Mouse (Mus musculus): Measurements from ENCODE around the gene Thbs3.

GRCm38 (mm10) chr3:89210162-89210561, 4.8 kb upstream of the Thbs3 start:
- no peak for TF ChIP-seq CTCF (IDR thresholded peaks at IDR 0.05; ENCODE audit: borderline replicate concordance, insufficient read depth, low read depth, low read length)
- TF ChIP-seq POLR2A (IDR thresholded peaks at IDR 0.05; ENCODE audit: borderline replicate concordance, insufficient read depth, low read length): no peak
